Comparison of ENCODE assay signal across 18 mouse cellular contexts in the genomic region with DNA sequence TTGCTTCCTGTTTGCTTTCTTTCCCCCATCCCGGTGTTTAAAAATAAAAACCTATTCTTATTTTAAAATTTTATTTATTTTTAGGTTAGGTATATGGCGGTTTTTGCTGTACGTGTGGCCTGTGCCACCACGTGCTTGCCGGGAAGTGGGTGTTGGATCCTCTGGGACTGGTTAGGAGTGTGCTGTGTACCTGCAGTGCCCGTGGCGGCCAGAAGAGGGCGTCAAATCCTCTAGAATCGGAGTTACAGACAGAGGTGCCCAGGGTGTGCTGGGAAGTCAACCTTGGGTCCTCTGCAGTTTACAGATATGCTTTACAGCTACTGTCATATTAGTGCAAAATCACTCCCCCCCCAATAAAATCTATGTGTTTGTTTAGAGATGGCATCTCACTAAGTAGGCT. TPM values are rescaled to one million over a fixed set of nuclear protein-coding genes. Genes with fewer than 3 reads are reported as not detected.
A peak's percentile ranks its signal among the peaks of the same experiment; 100 is the strongest.
DNase-seq lines count a peak whose midpoint lies in the region; ATAC-seq and TF ChIP-seq lines count a peak whose summit lies in the region.
"Had no signal": no experiment of that assay in that cellular context is flagged by ENCODE, and none has a peak within 500 bp of the region (broad histone marks: within the 10 kb centered on the region; RNA-seq: fewer than 3 reads in every experiment).

No protein-coding gene starts in this region.

- WGBS in small intestine, adult 2 months, result 51% methylated on average over 9 of the region's 9 CpGs

- no peak overlapping the region for H3K27ac ChIP-seq in layer of hippocampus, adult 2 months
- no peak overlapping the region for H3K27ac ChIP-seq in testis, adult 2 months (ENCODE audit: control insufficient read depth, insufficient read depth, low read depth, low read length)
- no peak overlapping the region for H3K27ac ChIP-seq in small intestine, adult 2 months (ENCODE audit: insufficient read depth, low read depth, low read length)
- H3K27ac ChIP-seq: heart, embryonic 15.5 days; hindbrain, embryonic 13.5 days had no signal

- no peaks in the 10 kb centered on the region for H3K4me1 ChIP-seq in testis, adult 2 months (ENCODE audit: control insufficient read depth, insufficient read depth, low read length)
- H3K4me1 ChIP-seq in small intestine, adult 2 months (ENCODE audit: control insufficient read depth, insufficient read depth, insufficient read length, low read length), result no peaks in the 10 kb centered on the region
- H3K4me1 ChIP-seq: heart, embryonic 15.5 days; megakaryocyte, embryonic 14.5 days had no signal

- no peak for ATAC-seq in Patski
- ATAC-seq: activated CD4-positive, CD25-positive, alpha-beta regulatory T cell, adult 4 months had no signal

- in situ Hi-C loops in Patski (cut with MboI; ENCODE audit: low pct_unique_long_range_greater_than_20kb), result no loop called here

- H3K36me3 ChIP-seq in testis, adult 2 months (ENCODE audit: control insufficient read depth, insufficient read depth, low read length), result no peaks in the 10 kb centered on the region
- no peaks in the 10 kb centered on the region for H3K36me3 ChIP-seq in small intestine, adult 2 months (ENCODE audit: control insufficient read depth, insufficient read depth, low read length)
- H3K36me3 ChIP-seq: heart, embryonic 15.5 days; hindbrain, embryonic 13.5 days had no signal

- CTCF ChIA-PET in Patski (lab: Charles Lee), result no interaction called here

- TF ChIP-seq CTCF in layer of hippocampus, adult 2 months (conservative IDR thresholded peaks at IDR 0.05), result peak; percentile 57
- peak; percentile 86 for TF ChIP-seq CTCF in testis, adult 2 months (IDR thresholded peaks at IDR 0.05; ENCODE audit: control insufficient read depth, insufficient read depth, insufficient replicate concordance, low read depth, low read length)
- TF ChIP-seq CTCF in Patski (IDR thresholded peaks at IDR 0.05), result peak; percentile 51
- TF ChIP-seq CTCF in small intestine, adult 2 months (IDR thresholded peaks at IDR 0.05; ENCODE audit: extremely low read depth, insufficient read length, insufficient replicate concordance, low read depth, low read length), result peak; percentile 37; the same call in 1 of the 2 replicates

- POLR2A ChIA-PET in Patski (lab: Charles Lee), result no interaction called here

- no peak for TF ChIP-seq POLR2A in testis, adult 2 months (IDR thresholded peaks at IDR 0.05; ENCODE audit: control insufficient read depth, low read depth, low read length)
- TF ChIP-seq POLR2A in small intestine, adult 2 months (IDR thresholded peaks at IDR 0.05; ENCODE audit: low read depth, low read length), result no peak

- no peak overlapping the region for H3K4me3 ChIP-seq in layer of hippocampus, adult 2 months
- no peak overlapping the region for H3K4me3 ChIP-seq in testis, adult 2 months (ENCODE audit: control insufficient read depth, low read depth, low read length)
- no peak overlapping the region for H3K4me3 ChIP-seq in small intestine, adult 2 months (ENCODE audit: low read depth, low read length)
- H3K4me3 ChIP-seq: erythroblast, embryonic 14.5 days; heart, embryonic 15.5 days; hindbrain, embryonic 13.5 days; megakaryocyte, embryonic 14.5 days had no signal

- no peaks in the 10 kb centered on the region for H3K27me3 ChIP-seq in testis, adult 2 months (ENCODE audit: control insufficient read depth, insufficient read depth, low read length)
- H3K27me3 ChIP-seq in Patski, result peaks cover 3% of the 10 kb centered on the region
- no peaks in the 10 kb centered on the region for H3K27me3 ChIP-seq in small intestine, adult 2 months (ENCODE audit: control insufficient read depth, insufficient read depth, low read length)
- H3K27me3 ChIP-seq: heart, embryonic 15.5 days; hindbrain, embryonic 13.5 days had no signal

- DNase-seq in layer of hippocampus, adult 2 months (ENCODE audit: low spot score in 2 of 2), result no peak
- DNase-seq in layer of hippocampus, postnatal 14 days (ENCODE audit: low spot score in 2 of 2), result no peak
- no peak for DNase-seq in testis, postnatal 10 days (ENCODE audit: low spot score)
- DNase-seq in Patski (ENCODE audit: low read depth, low spot score), result no peak
- no peak for DNase-seq in adrenal gland, postnatal 14 days
- DNase-seq in layer of hippocampus, adult 9-10 months (ENCODE audit: low spot score), result no peak
- DNase-seq: cerebellum, adult 8-10 months; gastrocnemius, postnatal 36 days; lung, adult 2 months; thymus, postnatal 36 days had no signal

RNA-seq across cellular contexts. Expression of gene H2afy2, which starts 36.1 kb away (rescaled TPM):
- total RNA-seq in layer of hippocampus, adult 2 months (2021), result 10 to 100 TPM; 14.3 to 14.7 TPM
- total RNA-seq in layer of hippocampus, postnatal 14 days (2021), result 10 to 100 TPM; 20.2 to 23.4 TPM
- 2.8 and 3.8 TPM in 2 replicates for polyA plus RNA-seq in testis, adult 2 months (2012; rRNA removed)
- polyA plus RNA-seq in Patski (2021), result 33.1 TPM
- 0.98 and 1.6 TPM in 2 replicates for polyA plus RNA-seq in small intestine, adult 2 months (2012; rRNA removed)
- total RNA-seq in adrenal gland, postnatal 14 days (2021), result 12.9 and 13.7 TPM in 2 replicates
- total RNA-seq: neutrophil, adult 5-6 weeks had no signal
- polyA plus RNA-seq: erythroblast, embryonic 14.5 days had no signal
